Mouse (Mus musculus) hindbrain, postnatal 0 days (tissue): ENCODE data around the gene Ttc39a. TPM values are rescaled to one million over a fixed set of nuclear protein-coding genes. Genes with fewer than 3 reads are reported as not detected.

ENCODE experiments used
- ATAC-seq: fragments of 200-750 bp; cut with Nextera tagmentation; 2 replicates; pipeline ENCODE4 v1.8.0; 2017; ENCODE audit warnings: mild to moderate bottlenecking, moderate TSS enrichment, moderate library complexity
- DNase-seq: peaks from one replicate; pipeline ENCODE4 v3.0.0-alpha.2; 2015; ENCODE audit warnings: low spot score
- H3K27ac ChIP-seq: fragments of 300-500 bp; sonication (generic); 2 replicates; pipeline ENCODE4 v1.5.1; 2014; ENCODE audit warnings: mild to moderate bottlenecking
- H3K27me3 ChIP-seq: fragments of 300-500 bp; sonication (generic); 2 replicates; pipeline ENCODE4 v1.6.1; 2014; ENCODE audit warnings: low read length, mixed read lengths; ENCODE audit not compliant: insufficient read depth
- H3K36me3 ChIP-seq: fragments of 300-500 bp; sonication (generic); 2 replicates; pipeline ENCODE4 v1.6.1; 2014; ENCODE audit warnings: low read length, mixed read lengths; ENCODE audit not compliant: insufficient read depth
- H3K4me1 ChIP-seq: fragments of 300-500 bp; sonication (generic); 2 replicates; pipeline ENCODE4 v1.6.1; 2014; ENCODE audit warnings: antibody characterized with exemption, low read length, mixed read lengths; ENCODE audit not compliant: insufficient read depth
- H3K4me2 ChIP-seq: fragments of 300-500 bp; sonication (generic); 2 replicates; pipeline ENCODE4 v1.6.1; 2014; ENCODE audit warnings: low read depth, mild to moderate bottlenecking, low read length, moderate library complexity, mixed read lengths
- H3K4me3 ChIP-seq: fragments of 300-500 bp; sonication (generic); 2 replicates; pipeline ENCODE4 v1.5.1; 2014; ENCODE audit warnings: low read length
- H3K9ac ChIP-seq: fragments of 300-500 bp; sonication (generic); replicated peaks from 2 replicates; pipeline ENCODE4 v1.6.1; 2014; ENCODE audit warnings: mild to moderate bottlenecking, low read length, moderate library complexity, mixed read lengths
- H3K9me3 ChIP-seq: fragments of 300-500 bp; sonication (generic); 2 replicates; pipeline ENCODE4 v1.6.1; 2016; ENCODE audit warnings: low read length, mixed read lengths
- CTCF ChIP-seq: IDR thresholded peaks from 2 replicates; pipeline ENCODE4 v1.5.1; 2016; ENCODE audit warnings: antibody characterized with exemption, control low read depth, low read depth
- WGBS: fragments of 180-500 bp; shearing (Covaris S2); extraction: QIAGEN DNeasy Blood & Tissue Kit; methylation state at CpG from one replicate; pipeline ENCODE4 v1.1.7; 2014; 5-methylcytosine and 5-hydroxymethylcytosine counted together
- polyA plus RNA-seq: library from polyadenylated mRNA; unstranded; fragments of >200 nt; fragmentation: Nextera tagmentation; extraction: Ambion mirVana; gene quantifications from 2 replicates; pipeline ENCODE4 v1.2.1, GENCODE M21; 2015
- total RNA-seq: library from RNA; depleted of rRNA; stranded (reverse); fragments of >200 nt; gene quantifications from 2 replicates; pipeline ENCODE4 v1.2.3, GENCODE M21; 2014

Ttc39a gene
- total and polyA plus RNA-seq, 2 experiments from 2014 or later: 6.4 to 6.8 TPM

- no peak overlapping the region for H3K4me2 ChIP-seq
- TF ChIP-seq CTCF: no peak
- no peak overlapping the region for H3K27ac ChIP-seq
- H3K4me3 ChIP-seq: no peak overlapping the region
- no peak overlapping the region for H3K9ac ChIP-seq
- H3K9me3 ChIP-seq: no peaks in the 10 kb centered on the region
- H3K4me1 ChIP-seq: no peaks in the 10 kb centered on the region
- no peaks in the 10 kb centered on the region for H3K36me3 ChIP-seq
- DNase-seq (no peak), ATAC-seq (no peak)
- H3K27me3 ChIP-seq: no peaks in the 10 kb centered on the region
These were observed 61.3 kb downstream of the Ttc39a start for GRCm38 (mm10) chr4:109467687-109468086.

- ATAC-seq: no peak
These were observed 65.2 kb downstream of the Ttc39a start for GRCm38 (mm10) chr4:109471606-109472005.

DNA sequence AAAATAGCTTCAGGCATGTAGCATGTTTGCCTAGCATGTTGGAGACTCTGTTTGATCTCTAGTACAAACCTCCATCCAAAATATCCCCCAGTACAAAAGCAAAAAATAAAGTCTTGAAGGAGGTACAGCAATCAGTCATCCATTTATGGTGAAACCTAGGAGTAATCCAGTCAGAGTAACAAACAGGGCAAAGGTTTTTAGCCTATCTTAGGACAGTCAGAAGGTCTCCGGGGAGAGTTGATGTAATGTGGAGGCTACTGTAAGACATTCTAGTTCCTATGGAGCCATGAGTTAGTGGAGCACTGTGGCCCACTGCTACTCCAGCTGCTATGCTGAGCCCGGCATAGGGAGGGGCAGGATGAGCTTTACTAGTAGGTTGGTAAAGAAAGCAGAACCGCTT, 66.1 kb downstream of the Ttc39a start:
- no peak for ATAC-seq
- H3K4me2 ChIP-seq: no peak overlapping the region
- H3K36me3 ChIP-seq: no peaks in the 10 kb centered on the region
- no peak overlapping the region for H3K27ac ChIP-seq
- no peaks in the 10 kb centered on the region for H3K27me3 ChIP-seq
- no peak overlapping the region for H3K4me3 ChIP-seq
- no peak for DNase-seq
- 91% methylated on average over 3 of the region's 3 CpGs for WGBS
- H3K9me3 ChIP-seq: no peaks in the 10 kb centered on the region
- no peak overlapping the region for H3K9ac ChIP-seq
- peaks cover 8% of the 10 kb centered on the region; the same call in 1 of the 2 replicates for H3K4me1 ChIP-seq
- no peak for TF ChIP-seq CTCF

More at GRCm38 (mm10) chr4:109471606-109472005, 65.2 kb downstream of the Ttc39a start:
- DNase-seq: no peak
- Histone ChIP-seq H3K9me3 (no peaks in the 10 kb centered on the region), H3K27me3 (no peaks in the 10 kb centered on the region), H3K27ac (no peak overlapping the region), H3K4me1 (peaks cover 8% of the 10 kb centered on the region; the same call in 1 of the 2 replicates), H3K9ac (no peak overlapping the region), H3K4me2 (no peak overlapping the region), H3K4me3 (no peak overlapping the region), H3K36me3 (no peaks in the 10 kb centered on the region)
- TF ChIP-seq CTCF: no peak

- Histone ChIP-seq H3K4me3 (peak overlapping the region; percentile 58), H3K9ac (peak overlapping the region; percentile 89), H3K9me3 (no peaks in the 10 kb centered on the region), H3K36me3 (no peaks in the 10 kb centered on the region), H3K4me1 (peaks cover 8% of the 10 kb centered on the region; the same call in 1 of the 2 replicates), H3K27me3 (no peaks in the 10 kb centered on the region), H3K4me2 (peak overlapping the region; percentile 69), H3K27ac (no peak overlapping the region)
- TF ChIP-seq CTCF: no peak
- DNase-seq: no peak
- no peak for ATAC-seq
- WGBS: 33% methylated on average over 2 of the region's 2 CpGs
These were observed 68.7 kb downstream of the Ttc39a start for GRCm38 (mm10) chr4:109475078-109475477.

- Histone ChIP-seq H3K9ac (peak overlapping the region; percentile 89), H3K9me3 (no peaks in the 10 kb centered on the region), H3K4me1 (peaks cover 8% of the 10 kb centered on the region; the same call in 1 of the 2 replicates), H3K4me2 (peak overlapping the region; percentile 69), H3K36me3 (no peaks in the 10 kb centered on the region), H3K27me3 (no peaks in the 10 kb centered on the region), H3K27ac (peak overlapping the region; percentile 88), H3K4me3 (peak overlapping the region; percentile 58)
- ATAC-seq: peak; percentile 76
- TF ChIP-seq CTCF: no peak
- WGBS: under 1% methylated on average over 43 of the region's 68 CpGs
- peak; percentile 60 for DNase-seq
These were observed 69.4 kb downstream of the Ttc39a start for GRCm38 (mm10) chr4:109475577-109476553.

- ATAC-seq: peak; percentile 99
- no peaks in the 10 kb centered on the region for H3K9me3 ChIP-seq
- TF ChIP-seq CTCF: peak; percentile 54
- no peaks in the 10 kb centered on the region for H3K36me3 ChIP-seq
- peak; percentile 96 for DNase-seq
- under 1% methylated on average over 33 of the region's 39 CpGs for WGBS
- peaks cover 8% of the 10 kb centered on the region; the same call in 1 of the 2 replicates for H3K4me1 ChIP-seq
- H3K27ac ChIP-seq: peak overlapping the region; percentile 88
- peak overlapping the region; percentile 58 for H3K4me3 ChIP-seq
- no peaks in the 10 kb centered on the region for H3K27me3 ChIP-seq
- H3K9ac ChIP-seq: peak overlapping the region; percentile 89
- peak overlapping the region; percentile 69 for H3K4me2 ChIP-seq
These were observed 70.2 kb downstream of the Ttc39a start for GRCm38 (mm10) chr4:109476554-109477014.
